In genomic region chr3:67568015-67568618, GRCm38 (mm10) we compare ENCODE assay signal across 8 mouse cellular contexts. TPM values are rescaled to one million over a fixed set of nuclear protein-coding genes. Genes with fewer than 3 reads are reported as not detected.
A peak's percentile ranks its signal among the peaks of the same experiment; 100 is the strongest.
DNase-seq lines count a peak whose midpoint lies in the region; ATAC-seq and TF ChIP-seq lines count a peak whose summit lies in the region.

No protein-coding gene starts in this region.

- H3K9ac ChIP-seq in embryonic facial prominence, embryonic 12.5 days: no peak overlapping the region
- no peak overlapping the region for H3K9ac ChIP-seq in limb, embryonic 14.5 days (ENCODE audit: low read depth, low read length, severe bottlenecking)
- H3K9ac ChIP-seq in midbrain, embryonic 16.5 days (ENCODE audit: low read depth, low read length): 0 out of 2 replicates have a peak overlapping the region, but pooled peaks have one; percentile 40

- ATAC-seq in embryonic facial prominence, embryonic 12.5 days (ENCODE audit: insufficient number of reproducible peaks, insufficient read depth, low FRiP score, low TSS enrichment): no peak
- 0 out of 2 replicates have a peak, but pooled peaks have one; percentile 63 for ATAC-seq in limb, embryonic 14.5 days (ENCODE audit: low FRiP score, low read depth)
- ATAC-seq in midbrain, embryonic 16.5 days: peak; percentile 77

- H3K4me3 ChIP-seq in embryonic facial prominence, embryonic 12.5 days: no peak overlapping the region
- H3K4me3 ChIP-seq in limb, embryonic 14.5 days (replicated peaks; ENCODE audit: low read length): no peak overlapping the region
- H3K4me3 ChIP-seq in midbrain, embryonic 16.5 days (ENCODE audit: low read depth, low read length): peak overlapping the region; percentile 27

- H3K4me1 ChIP-seq in embryonic facial prominence, embryonic 12.5 days: no peaks in the 10 kb centered on the region
- H3K4me1 ChIP-seq in limb, embryonic 14.5 days (ENCODE audit: control insufficient read depth, insufficient read depth, low read length): no peaks in the 10 kb centered on the region
- H3K4me1 ChIP-seq in midbrain, embryonic 16.5 days (ENCODE audit: control insufficient read depth, insufficient read depth, low read length): no peaks in the 10 kb centered on the region; the same call in 1 of the 2 replicates

- H3K36me3 ChIP-seq in embryonic facial prominence, embryonic 12.5 days: no peaks in the 10 kb centered on the region
- no peaks in the 10 kb centered on the region for H3K36me3 ChIP-seq in limb, embryonic 14.5 days (ENCODE audit: control insufficient read depth, insufficient read depth, low read length)
- H3K36me3 ChIP-seq in midbrain, embryonic 16.5 days (ENCODE audit: control insufficient read depth, insufficient read depth, low read length): no peaks in the 10 kb centered on the region

- TF ChIP-seq POLR2A in limb, embryonic 14.5 days (IDR thresholded peaks at IDR 0.05; ENCODE audit: borderline replicate concordance, extremely low read depth, insufficient read depth, insufficient read length): no peak

- peaks cover 3% of the 10 kb centered on the region; the same call in 1 of the 2 replicates for H3K27me3 ChIP-seq in embryonic facial prominence, embryonic 12.5 days
- H3K27me3 ChIP-seq in limb, embryonic 14.5 days (ENCODE audit: control insufficient read depth, insufficient read depth, low read length): no peaks in the 10 kb centered on the region
- peaks cover 6% of the 10 kb centered on the region; the same call in 1 of the 2 replicates for H3K27me3 ChIP-seq in midbrain, embryonic 16.5 days (ENCODE audit: control insufficient read depth, insufficient read depth, low read depth, low read length)

- no peaks in the 10 kb centered on the region for H3K9me3 ChIP-seq in embryonic facial prominence, embryonic 12.5 days
- H3K9me3 ChIP-seq in limb, embryonic 14.5 days (ENCODE audit: control insufficient read depth, low read length): no peaks in the 10 kb centered on the region
- H3K9me3 ChIP-seq in midbrain, embryonic 16.5 days (replicated peaks; ENCODE audit: control insufficient read depth, low read length, poor library complexity, severe bottlenecking): no peaks in the 10 kb centered on the region

- DNase-seq in 416B (ENCODE audit: low read depth): peak; percentile 62
- peak; percentile 72 for DNase-seq in adrenal gland, postnatal 10 days
- peak; percentile 50 to 53 for DNase-seq in heart, adult 9 months (ENCODE audit: low spot score in 2 of 2)
- peak; percentile 70 for DNase-seq in kidney, adult 9 months
- peak; percentile 66 for DNase-seq in limb, embryonic 14.5 days (ENCODE audit: low spot score)
- DNase-seq in spleen, postnatal 14 days (ENCODE audit: low spot score in 2 of 2): peak; percentile 17 to 57

- no peak overlapping the region for H3K27ac ChIP-seq in embryonic facial prominence, embryonic 12.5 days
- H3K27ac ChIP-seq in limb, embryonic 14.5 days (replicated peaks; ENCODE audit: low read depth, low read length): no peak overlapping the region
- H3K27ac ChIP-seq in midbrain, embryonic 16.5 days (ENCODE audit: low read length): no peak overlapping the region

- H3K4me2 ChIP-seq in embryonic facial prominence, embryonic 12.5 days (replicated peaks): peak overlapping the region; percentile 35; the same call in 1 of the 2 replicates
- H3K4me2 ChIP-seq in limb, embryonic 14.5 days (replicated peaks; ENCODE audit: low read depth, low read length, severe bottlenecking): peak overlapping the region; percentile 33
- peak overlapping the region; percentile 58 for H3K4me2 ChIP-seq in midbrain, embryonic 16.5 days (ENCODE audit: low read length)

- WGBS in embryonic facial prominence, embryonic 12.5 days: 22% methylated on average over 17 of the region's 17 CpGs
- WGBS in limb, embryonic 14.5 days: 29% methylated on average over 17 of the region's 17 CpGs
- 21% methylated on average over 17 of the region's 17 CpGs for WGBS in midbrain, embryonic 16.5 days

RNA-seq across cellular contexts. Expression of gene Mfsd1, which starts 14.4 kb away (rescaled TPM):
- total RNA-seq in adrenal gland, postnatal 10 days (2021): 10 to 100 TPM; 58.7 to 62.8 TPM
- polyA plus RNA-seq in embryonic facial prominence, embryonic 12.5 days (2016; fragmentation: Nextera tagmentation; extraction: Ambion mirVana): 61.6 and 66.0 TPM in 2 replicates
- 36.9 and 40.4 TPM in 2 replicates for polyA plus RNA-seq in limb, embryonic 14.5 days (2012; rRNA removed)
- 61.8 and 62.2 TPM in 2 replicates for polyA plus RNA-seq in limb, embryonic 14.5 days (2014; fragmentation: Nextera tagmentation; extraction: Ambion mirVana)
- polyA plus RNA-seq in midbrain, embryonic 16.5 days (2015; fragmentation: Nextera tagmentation; extraction: Ambion mirVana): 29.5 and 29.6 TPM in 2 replicates

RNA-seq across cellular contexts. Expression of gene Rarres1, which starts 52.8 kb away (rescaled TPM):
- total RNA-seq in adrenal gland, postnatal 10 days (2021): 1 to 10 TPM; 1.7 to 1.8 TPM
- polyA plus RNA-seq in embryonic facial prominence, embryonic 12.5 days (2016; fragmentation: Nextera tagmentation; extraction: Ambion mirVana): 0.95 and 1.6 TPM in 2 replicates
- 4.1 and 4.5 TPM in 2 replicates for polyA plus RNA-seq in limb, embryonic 14.5 days (2012; rRNA removed)
- 5.3 and 7.4 TPM in 2 replicates for polyA plus RNA-seq in limb, embryonic 14.5 days (2014; fragmentation: Nextera tagmentation; extraction: Ambion mirVana)
- polyA plus RNA-seq in midbrain, embryonic 16.5 days (2015; fragmentation: Nextera tagmentation; extraction: Ambion mirVana): 2.7 and 3.2 TPM in 2 replicates
